Mouse (Mus musculus) heart, embryonic 16.5 days (tissue): ENCODE measurements at regions not wholly inside any gene's neighbourhood (a gene's known extent, or its start where the extent isn't known, plus 50 kb on each side); places are given as distances from the start of the nearest gene placed in this dataset.

Experiments
- ATAC-seq: fragments of 200-750 bp; cut with Nextera tagmentation; replicated peaks from 2 replicates; pipeline ENCODE4 v1.8.0; 2017; ENCODE audit warnings: moderate number of reproducible peaks; ENCODE audit not compliant: insufficient read depth, low FRiP score; ENCODE audit errors: extremely low read depth
- H3K27ac ChIP-seq: fragments of 300-500 bp; sonication (generic); 2 replicates; pipeline ENCODE4 v1.5.1; 2014; ENCODE audit warnings: mild to moderate bottlenecking, low read length, control low read depth, moderate library complexity
- H3K27me3 ChIP-seq: fragments of 300-500 bp; sonication (generic); 2 replicates; pipeline ENCODE4 v1.6.1; 2014; ENCODE audit warnings: low read length, mixed read lengths; ENCODE audit not compliant: control insufficient read depth, insufficient read depth
- H3K36me3 ChIP-seq: fragments of 300-500 bp; sonication (generic); 2 replicates; pipeline ENCODE4 v1.6.1; 2014; ENCODE audit not compliant: control insufficient read depth, insufficient read depth
- H3K4me1 ChIP-seq: fragments of 300-500 bp; sonication (generic); 2 replicates; pipeline ENCODE4 v1.6.1; 2014; ENCODE audit warnings: low read length, mixed read lengths; ENCODE audit not compliant: control insufficient read depth, insufficient read depth
- H3K4me2 ChIP-seq: fragments of 300-500 bp; sonication (generic); 2 replicates; pipeline ENCODE4 v1.6.1; 2014; ENCODE audit warnings: low read depth, mild to moderate bottlenecking, control low read depth, low read length
- H3K4me3 ChIP-seq: fragments of 300-500 bp; sonication (generic); 2 replicates; pipeline ENCODE4 v1.5.1; 2014; ENCODE audit warnings: mild to moderate bottlenecking, control low read depth, low read length
- H3K9ac ChIP-seq: fragments of 300-500 bp; sonication (generic); 2 replicates; pipeline ENCODE4 v1.6.1; 2014; ENCODE audit warnings: low read length, control low read depth
- H3K9me3 ChIP-seq: fragments of 300-500 bp; sonication (generic); replicated peaks from 2 replicates; pipeline ENCODE4 v1.6.1; 2016; ENCODE audit warnings: low read length; ENCODE audit not compliant: control insufficient read depth
- WGBS: fragments of 180-500 bp; shearing (Covaris S2); extraction: QIAGEN DNeasy Blood & Tissue Kit; methylation state at CpG from one replicate; pipeline ENCODE4 v1.1.7; 2014; 5-methylcytosine and 5-hydroxymethylcytosine counted together

DNA sequence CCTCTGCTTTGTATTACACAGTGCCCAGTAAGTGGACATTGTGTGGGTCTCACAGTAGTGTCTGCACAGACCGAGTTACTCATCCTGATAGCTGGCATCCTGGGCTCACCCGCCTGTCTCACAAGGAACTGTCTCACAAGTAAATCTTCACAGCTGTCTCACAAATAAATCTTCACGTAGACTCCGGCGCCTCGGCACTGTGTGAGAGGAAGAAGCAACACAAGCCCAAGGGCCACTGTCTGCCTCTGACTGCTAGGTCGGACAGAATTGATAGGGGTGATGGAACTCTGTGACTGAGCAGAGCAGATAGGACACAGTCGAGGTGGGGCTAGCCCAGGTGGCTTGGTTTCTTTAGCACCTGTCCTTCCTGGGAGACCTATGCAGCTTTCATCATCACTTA, 136.2 kb upstream of the Thumpd2 start:
- H3K36me3 ChIP-seq: no peaks in the 10 kb centered on the region
- H3K4me2 ChIP-seq: no peak overlapping the region
- no peaks in the 10 kb centered on the region for H3K4me1 ChIP-seq
- H3K27ac ChIP-seq: no peak overlapping the region
- ATAC-seq: no peak
- WGBS: 61% methylated on average over 8 of the region's 8 CpGs
- no peak overlapping the region for H3K9ac ChIP-seq
- no peaks in the 10 kb centered on the region for H3K9me3 ChIP-seq
- H3K4me3 ChIP-seq: no peak overlapping the region
- H3K27me3 ChIP-seq: no peaks in the 10 kb centered on the region

GRCm38 (mm10) chr17:81194006-81194405, 129.1 kb upstream of the Thumpd2 start:
- Histone ChIP-seq H3K4me1 (no peaks in the 10 kb centered on the region), H3K4me3 (no peak overlapping the region), H3K36me3 (no peaks in the 10 kb centered on the region), H3K9me3 (no peaks in the 10 kb centered on the region), H3K4me2 (no peak overlapping the region), H3K27me3 (no peaks in the 10 kb centered on the region), H3K27ac (no peak overlapping the region), H3K9ac (no peak overlapping the region)
- ATAC-seq: no peak
- WGBS: 79% methylated on average over 10 of the region's 10 CpGs

GRCm38 (mm10) chr17:81193230-81193871, 128.5 kb upstream of the Thumpd2 start:
- ATAC-seq: no peak
- Histone ChIP-seq H3K9ac (no peak overlapping the region), H3K27ac (no peak overlapping the region), H3K27me3 (no peaks in the 10 kb centered on the region), H3K36me3 (no peaks in the 10 kb centered on the region), H3K9me3 (no peaks in the 10 kb centered on the region), H3K4me1 (no peaks in the 10 kb centered on the region), H3K4me3 (no peak overlapping the region), H3K4me2 (no peak overlapping the region)
- 30% methylated on average over 8 of the region's 8 CpGs for WGBS

DNA sequence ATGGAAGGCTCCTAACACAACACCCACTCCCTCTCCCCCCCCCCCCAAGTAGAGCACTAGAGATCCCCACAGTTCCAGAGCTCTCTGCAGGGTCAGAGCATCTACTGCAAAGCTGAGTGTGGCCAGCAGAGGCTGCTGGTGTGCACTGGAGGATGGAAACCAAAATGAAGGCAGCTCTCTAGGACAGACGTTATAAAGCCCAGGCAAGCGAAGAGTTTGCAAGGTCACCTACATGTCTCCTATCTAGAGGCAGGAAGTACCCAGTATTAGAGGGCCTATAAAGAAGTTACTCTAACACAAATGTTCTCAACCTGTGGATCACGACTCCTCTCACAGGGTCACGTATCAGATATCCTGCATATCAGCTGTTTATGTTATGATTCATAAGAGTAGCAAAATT, 125.1 kb upstream of the Thumpd2 start:
- Histone ChIP-seq H3K27ac (no peak overlapping the region), H3K4me1 (no peaks in the 10 kb centered on the region), H3K9ac (no peak overlapping the region), H3K36me3 (no peaks in the 10 kb centered on the region), H3K9me3 (no peaks in the 10 kb centered on the region), H3K4me2 (no peak overlapping the region), H3K4me3 (no peak overlapping the region), H3K27me3 (no peaks in the 10 kb centered on the region)
- WGBS: 42% methylated on average over 4 of the region's 4 CpGs
- peak; percentile 45; the same call in 1 of the 2 replicates for ATAC-seq

DNA sequence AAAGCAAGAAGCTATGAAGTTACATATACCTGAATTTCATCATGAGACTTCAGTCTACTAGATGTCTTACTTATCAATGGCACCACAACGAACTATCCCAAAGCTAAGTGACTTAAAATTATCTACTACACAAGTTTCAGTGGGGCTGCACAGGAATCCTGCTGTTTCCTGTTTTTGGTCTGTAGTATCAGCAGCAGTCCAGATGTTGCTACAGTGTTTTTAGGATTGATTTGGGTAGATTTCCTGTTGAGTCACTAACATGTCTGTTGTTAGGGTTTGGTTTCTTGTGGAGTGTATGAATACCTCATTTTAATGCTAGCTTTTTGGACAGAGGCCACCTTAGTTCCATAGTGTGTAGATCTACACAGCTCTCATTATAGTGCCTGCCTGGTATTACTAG, 120.8 kb upstream of the Thumpd2 start:
- no peak overlapping the region for H3K9ac ChIP-seq
- no peak overlapping the region for H3K4me2 ChIP-seq
- no peaks in the 10 kb centered on the region for H3K9me3 ChIP-seq
- H3K36me3 ChIP-seq: no peaks in the 10 kb centered on the region
- 46% methylated on average over 1 of the region's 1 CpGs for WGBS
- no peaks in the 10 kb centered on the region for H3K4me1 ChIP-seq
- H3K27me3 ChIP-seq: no peaks in the 10 kb centered on the region
- ATAC-seq: no peak
- no peak overlapping the region for H3K27ac ChIP-seq
- H3K4me3 ChIP-seq: no peak overlapping the region

DNA sequence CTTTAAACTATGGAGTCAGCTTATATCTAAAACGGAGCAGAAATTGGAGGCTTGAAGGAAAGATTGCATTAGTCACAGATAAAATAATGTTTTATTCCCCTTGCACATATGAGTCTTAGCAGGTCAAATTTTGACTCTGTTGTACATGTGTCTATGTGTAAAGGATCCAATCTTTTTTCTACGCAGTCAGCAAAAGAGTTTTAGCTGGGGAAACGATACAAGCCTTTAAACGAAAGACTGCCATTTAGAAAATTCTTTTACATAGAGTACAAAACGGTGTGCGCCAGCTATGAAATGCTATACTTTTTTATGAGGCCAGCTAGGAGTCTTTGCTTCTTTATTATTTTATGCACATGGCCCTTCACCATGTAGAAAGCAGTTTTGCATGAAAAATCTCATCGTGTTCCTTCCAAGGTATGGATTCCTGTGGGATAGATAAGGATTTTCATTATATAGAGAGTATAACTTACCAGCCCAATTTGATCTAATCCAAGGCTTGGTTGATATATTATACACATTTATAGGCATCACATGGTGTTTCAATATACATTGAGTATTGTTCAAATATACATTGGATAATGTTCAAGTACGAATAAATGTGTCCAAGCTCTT, 116.0 kb upstream of the Thumpd2 start:
- Histone ChIP-seq H3K27me3 (no peaks in the 10 kb centered on the region), H3K9ac (no peak overlapping the region), H3K27ac (no peak overlapping the region), H3K9me3 (0 out of 2 replicates have a peak, but pooled peaks cover 3% of the 10 kb centered on the region), H3K4me2 (no peak overlapping the region), H3K4me1 (no peaks in the 10 kb centered on the region; the same call in 1 of the 2 replicates), H3K4me3 (no peak overlapping the region), H3K36me3 (no peaks in the 10 kb centered on the region)
- WGBS: 80% methylated on average over 8 of the region's 8 CpGs
- ATAC-seq: no peak

DNA sequence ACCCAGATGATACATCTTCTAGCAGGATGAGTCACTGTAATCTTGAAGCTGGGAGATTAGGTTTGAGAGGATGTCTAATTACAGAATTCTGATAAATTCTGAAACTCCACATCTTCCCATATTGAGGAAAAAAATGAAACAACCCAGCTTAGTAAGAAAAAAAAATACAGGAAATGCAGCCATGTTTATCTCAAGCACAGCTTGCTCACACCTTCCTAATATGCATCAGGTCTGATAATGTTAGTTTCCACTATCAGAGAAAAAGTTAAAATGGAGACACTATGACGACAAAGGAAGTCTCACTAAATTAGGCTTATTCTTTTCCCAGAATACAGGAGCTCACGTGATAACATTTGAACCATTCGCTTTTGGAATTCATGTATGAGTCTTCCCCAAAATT, 111.4 kb upstream of the Thumpd2 start:
- no peak overlapping the region for H3K4me3 ChIP-seq
- H3K27ac ChIP-seq: no peak overlapping the region
- H3K36me3 ChIP-seq: no peaks in the 10 kb centered on the region
- H3K4me2 ChIP-seq: no peak overlapping the region
- H3K9me3 ChIP-seq: 0 out of 2 replicates have a peak, but pooled peaks cover 3% of the 10 kb centered on the region
- no peaks in the 10 kb centered on the region; the same call in 1 of the 2 replicates for H3K4me1 ChIP-seq
- WGBS: 59% methylated on average over 3 of the region's 3 CpGs
- H3K27me3 ChIP-seq: no peaks in the 10 kb centered on the region
- no peak for ATAC-seq
- no peak overlapping the region for H3K9ac ChIP-seq

GRCm38 (mm10) chr17:81175877-81176276, 111.0 kb upstream of the Thumpd2 start:
- H3K27ac ChIP-seq: no peak overlapping the region
- H3K4me1 ChIP-seq: no peaks in the 10 kb centered on the region; the same call in 1 of the 2 replicates
- H3K27me3 ChIP-seq: no peaks in the 10 kb centered on the region
- H3K4me3 ChIP-seq: no peak overlapping the region
- 47% methylated on average over 4 of the region's 4 CpGs for WGBS
- no peak overlapping the region for H3K4me2 ChIP-seq
- no peak overlapping the region for H3K9ac ChIP-seq
- no peak for ATAC-seq
- 0 out of 2 replicates have a peak, but pooled peaks cover 3% of the 10 kb centered on the region for H3K9me3 ChIP-seq
- no peaks in the 10 kb centered on the region for H3K36me3 ChIP-seq

- H3K4me1 ChIP-seq: no peaks in the 10 kb centered on the region; the same call in 1 of the 2 replicates
- no peak overlapping the region for H3K4me3 ChIP-seq
- no peak overlapping the region for H3K9ac ChIP-seq
- 58% methylated on average over 3 of the region's 3 CpGs for WGBS
- no peak overlapping the region for H3K27ac ChIP-seq
- no peak for ATAC-seq
- H3K36me3 ChIP-seq: no peaks in the 10 kb centered on the region
- H3K9me3 ChIP-seq: 0 out of 2 replicates have a peak, but pooled peaks cover 3% of the 10 kb centered on the region
- no peaks in the 10 kb centered on the region for H3K27me3 ChIP-seq
- no peak overlapping the region for H3K4me2 ChIP-seq
Measured at GRCm38 (mm10) chr17:81172943-81173342, 108.1 kb upstream of the Thumpd2 start.
